Mouse (Mus musculus) spleen, adult 2 months (tissue): ENCODE data around the gene Angptl4.

Experiments used
- CTCF ChIP-seq: fragments of 200-500 bp; IDR thresholded peaks from 2 replicates; pipeline ENCODE4 v1.5.1; 2011; ENCODE audit warnings: mild to moderate bottlenecking, inconsistent platforms; ENCODE audit not compliant: insufficient read depth, insufficient read length, insufficient replicate concordance; ENCODE audit errors: extremely low read depth
- POLR2A ChIP-seq: fragments of 200-500 bp; IDR thresholded peaks from 2 replicates; pipeline ENCODE4 v1.6.1; 2011; ENCODE audit warnings: low read depth, low read length, inconsistent platforms

DNA sequence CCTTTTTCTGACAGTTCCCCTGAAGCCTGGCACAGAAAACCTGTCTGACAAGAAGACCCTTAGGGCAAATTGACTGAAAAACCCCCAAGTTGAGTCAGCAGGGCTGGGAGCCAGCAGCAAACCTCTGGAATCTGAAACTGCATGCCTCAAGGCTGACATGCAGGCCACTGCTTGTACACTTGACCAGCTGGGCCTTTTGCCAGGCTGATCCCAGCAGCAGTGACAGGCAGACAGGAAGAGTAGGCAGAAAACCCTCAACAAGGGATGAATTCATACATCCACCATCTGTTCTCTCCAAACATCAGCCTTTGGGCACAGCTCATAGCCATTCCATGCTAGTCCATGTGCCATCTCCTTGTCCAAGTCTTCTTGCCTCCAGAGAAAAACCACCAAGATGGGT is 1.8 kb upstream of the Angptl4 start:
- TF ChIP-seq POLR2A (no peak), CTCF (no peak)
